Mouse (Mus musculus) c-Kit-positive CD71-positive TER-119-positive erythroid progenitor cells, embryonic 14.5 days (primary cell): Measurements from ENCODE around the gene Megf6.
A peak's percentile ranks its signal among the peaks of the same experiment; 100 is the strongest.

Source experiments
- DNase-seq: peaks from one replicate; pipeline ENCODE4 v3.0.0-alpha.2; 2013; ENCODE audit warnings: low spot score

Gene Megf6

GRCm38 (mm10) chr4:154211459-154211858 lies 40.9 kb downstream of the Megf6 start:
- DNase-seq, result no peak

GRCm38 (mm10) chr4:154213586-154213985 lies 43.1 kb downstream of the Megf6 start:
- no peak for DNase-seq

GRCm38 (mm10) chr4:154214075-154214474 lies 43.5 kb downstream of the Megf6 start:
- no peak for DNase-seq

- no peak for DNase-seq
These were observed 47.3 kb downstream of the Megf6 start for GRCm38 (mm10) chr4:154217711-154218350.

- DNase-seq, result no peak
These were observed 52.2 kb downstream of the Megf6 start for GRCm38 (mm10) chr4:154222773-154223172.

DNA sequence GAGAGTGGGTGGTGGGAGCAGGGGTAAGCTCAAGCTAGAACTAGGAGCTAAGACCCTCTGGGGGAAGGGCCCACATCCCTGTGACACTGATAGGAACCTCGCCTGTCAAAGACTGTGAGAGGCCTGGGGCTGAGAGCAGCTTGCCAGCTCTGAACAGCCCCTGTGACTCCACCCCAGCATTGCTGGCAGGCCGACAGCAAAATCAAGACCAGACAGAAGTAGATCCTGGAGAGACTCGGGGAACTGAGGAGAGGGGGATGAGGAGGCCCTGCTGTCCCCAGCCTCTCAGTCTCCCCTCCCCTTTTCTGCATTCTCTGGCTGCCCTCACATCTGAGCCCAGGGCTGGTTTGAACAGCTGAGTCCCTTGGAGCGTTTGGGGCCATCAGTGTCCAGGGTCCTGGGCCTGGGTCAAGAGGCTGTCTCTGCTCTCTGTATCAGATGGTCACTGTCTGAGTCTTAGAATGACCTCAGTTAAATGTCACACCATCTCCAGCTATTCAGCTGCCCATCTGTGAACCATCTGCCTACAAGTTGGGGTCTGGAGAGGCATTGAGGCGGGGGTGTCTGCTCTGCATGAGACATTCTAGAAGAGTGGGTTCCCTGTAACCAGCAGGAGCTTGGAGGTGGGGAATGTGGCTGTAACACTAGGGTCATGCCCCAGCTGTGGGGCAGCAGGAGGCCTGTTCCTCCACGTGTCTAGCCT lies 53.9 kb downstream of the Megf6 start:
- no peak for DNase-seq

GRCm38 (mm10) chr4:154224970-154225309 lies 54.4 kb downstream of the Megf6 start:
- no peak for DNase-seq

- no peak for DNase-seq
These were observed 56.1 kb downstream of the Megf6 start for GRCm38 (mm10) chr4:154226678-154227077.

- DNase-seq, result no peak
These were observed 57.8 kb downstream of the Megf6 start for GRCm38 (mm10) chr4:154228336-154228735.

- DNase-seq, result no peak
These were observed 59.0 kb downstream of the Megf6 start for GRCm38 (mm10) chr4:154229569-154229968.

- DNase-seq, result no peak
These were observed 60.9 kb downstream of the Megf6 start for GRCm38 (mm10) chr4:154231380-154231779.

GRCm38 (mm10) chr4:154232295-154232694 lies 61.8 kb downstream of the Megf6 start:
- no peak for DNase-seq

GRCm38 (mm10) chr4:154236001-154236400 lies 65.5 kb downstream of the Megf6 start:
- no peak for DNase-seq

DNA sequence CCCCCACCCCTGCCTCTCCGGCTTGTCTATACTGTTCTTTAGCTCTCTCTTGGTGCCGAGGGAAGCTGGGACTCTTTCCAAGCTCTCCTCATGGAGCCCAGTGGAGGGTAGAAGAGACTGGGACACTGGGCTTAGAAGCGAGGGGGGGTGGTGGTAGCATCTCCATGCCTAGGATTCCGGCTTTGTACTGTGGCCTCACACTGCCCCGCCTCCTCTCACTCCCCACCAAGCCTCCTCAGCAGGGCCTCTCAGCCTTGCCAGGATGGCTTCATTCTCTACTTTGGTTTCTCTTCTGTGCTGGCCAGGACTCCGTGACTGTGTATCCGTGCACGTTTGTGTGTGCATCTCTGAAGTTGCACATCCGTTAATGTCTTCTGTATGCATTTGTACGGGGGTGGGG lies 66.4 kb downstream of the Megf6 start:
- DNase-seq, result no peak

DNA sequence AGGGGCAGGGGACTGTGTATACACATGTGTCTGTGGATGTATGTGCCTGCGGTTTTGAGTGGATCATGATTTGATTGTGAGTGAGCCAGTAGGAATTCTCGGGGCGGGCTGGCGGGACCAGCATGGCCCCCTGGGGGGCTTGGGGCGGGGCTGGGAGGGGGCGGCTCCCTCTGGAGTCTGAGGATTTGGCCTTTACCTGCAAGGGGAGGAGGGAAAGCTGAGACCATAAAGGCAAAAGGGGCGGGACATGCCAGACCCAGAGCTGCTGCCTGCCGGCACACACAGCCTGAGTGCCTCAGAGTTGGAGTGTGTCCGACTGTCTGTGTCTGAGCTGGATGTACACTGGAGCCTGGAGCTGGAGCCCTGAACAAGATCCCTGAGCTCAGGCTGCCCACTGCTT lies 66.8 kb downstream of the Megf6 start:
- no peak for DNase-seq

- no peak for DNase-seq
These were observed 68.7 kb downstream of the Megf6 start for GRCm38 (mm10) chr4:154239199-154239598.

DNA sequence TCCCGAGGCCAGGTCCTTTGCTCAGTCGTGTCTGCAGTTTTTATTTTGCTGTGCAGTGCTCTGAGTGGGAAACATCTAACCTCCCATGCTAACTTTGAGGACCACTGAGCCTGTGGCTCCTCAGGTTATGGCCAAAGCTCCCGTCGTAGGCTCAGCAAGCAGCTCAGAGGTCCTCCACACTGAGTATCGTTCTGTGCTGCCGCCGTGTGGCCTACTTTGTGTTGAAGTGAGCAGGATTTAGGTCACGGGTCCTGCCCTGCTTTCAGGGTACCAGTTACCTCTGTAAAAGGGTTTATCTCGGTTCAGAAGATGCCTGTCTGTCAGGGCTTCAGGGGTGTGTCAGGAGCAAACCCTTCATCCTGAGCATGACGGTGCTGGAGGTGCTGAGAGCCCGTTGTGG lies 70.1 kb downstream of the Megf6 start:
- DNase-seq, result no peak

DNA sequence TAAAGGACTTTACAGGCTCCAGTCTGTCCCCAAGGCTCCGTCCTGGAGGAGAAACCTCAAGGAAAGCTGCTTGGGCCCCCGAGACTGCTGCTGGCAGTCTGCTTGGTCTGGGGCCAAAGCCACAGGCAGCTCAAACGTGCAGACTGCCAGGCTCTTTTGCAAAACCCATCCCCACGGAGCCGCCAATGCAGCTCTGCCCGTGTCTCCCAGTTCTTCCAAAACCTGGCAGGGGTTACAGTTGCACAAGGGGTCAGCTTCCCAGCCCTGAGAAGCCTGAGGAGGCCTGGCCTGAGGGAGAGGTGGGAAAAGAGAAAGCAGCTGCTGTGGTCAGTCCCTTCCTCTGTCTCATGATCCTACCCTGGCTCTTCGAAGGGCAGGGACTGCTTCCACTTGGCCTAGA lies 74.8 kb downstream of the Megf6 start:
- DNase-seq, result no peak

- peak; percentile 72 for DNase-seq
These were observed 75.8 kb downstream of the Megf6 start for GRCm38 (mm10) chr4:154246115-154247040.

DNA sequence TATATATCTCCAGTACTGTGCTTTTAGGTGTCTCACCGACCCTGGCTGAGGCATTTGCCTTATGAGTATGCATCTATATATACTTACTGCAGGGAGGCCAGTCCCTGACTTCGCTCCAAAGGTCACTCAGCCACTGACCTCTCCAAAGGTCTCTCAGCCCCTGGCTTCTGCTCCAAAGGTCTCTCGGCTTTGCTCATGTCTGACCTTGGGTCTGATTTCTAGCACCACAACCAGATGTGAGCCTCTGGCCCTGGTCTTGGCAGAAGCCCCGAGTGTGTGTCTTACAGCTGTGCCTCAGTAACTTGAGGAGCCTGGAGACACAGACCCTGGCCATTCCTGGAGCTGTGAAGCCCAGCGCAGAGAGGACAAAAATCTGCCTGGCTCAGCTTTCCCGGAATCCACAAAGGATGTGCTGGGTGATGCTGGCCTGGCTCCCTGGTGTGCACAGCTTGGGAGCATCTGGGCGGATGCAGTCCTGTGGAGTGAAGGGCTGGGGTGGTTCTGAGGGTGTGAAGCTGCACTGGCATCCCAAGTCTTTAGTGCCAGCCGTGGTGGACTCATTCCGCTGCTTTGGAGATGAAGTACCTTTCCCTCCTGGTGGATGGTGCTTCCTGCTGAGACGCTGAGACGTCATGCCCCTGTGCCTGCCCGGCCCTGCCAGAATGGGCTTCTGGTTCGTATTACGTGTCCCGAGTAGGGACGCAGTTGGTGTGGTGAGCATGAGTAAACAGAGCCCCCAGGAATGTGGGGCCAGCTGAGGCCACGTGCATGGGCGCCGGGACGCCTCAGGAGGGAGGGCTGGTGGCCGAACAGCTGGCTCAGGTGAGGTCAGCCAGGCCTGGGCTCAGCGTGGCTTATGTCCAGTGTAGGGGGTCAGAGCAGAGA lies 76.9 kb downstream of the Megf6 start:
- no peak for DNase-seq

DNA sequence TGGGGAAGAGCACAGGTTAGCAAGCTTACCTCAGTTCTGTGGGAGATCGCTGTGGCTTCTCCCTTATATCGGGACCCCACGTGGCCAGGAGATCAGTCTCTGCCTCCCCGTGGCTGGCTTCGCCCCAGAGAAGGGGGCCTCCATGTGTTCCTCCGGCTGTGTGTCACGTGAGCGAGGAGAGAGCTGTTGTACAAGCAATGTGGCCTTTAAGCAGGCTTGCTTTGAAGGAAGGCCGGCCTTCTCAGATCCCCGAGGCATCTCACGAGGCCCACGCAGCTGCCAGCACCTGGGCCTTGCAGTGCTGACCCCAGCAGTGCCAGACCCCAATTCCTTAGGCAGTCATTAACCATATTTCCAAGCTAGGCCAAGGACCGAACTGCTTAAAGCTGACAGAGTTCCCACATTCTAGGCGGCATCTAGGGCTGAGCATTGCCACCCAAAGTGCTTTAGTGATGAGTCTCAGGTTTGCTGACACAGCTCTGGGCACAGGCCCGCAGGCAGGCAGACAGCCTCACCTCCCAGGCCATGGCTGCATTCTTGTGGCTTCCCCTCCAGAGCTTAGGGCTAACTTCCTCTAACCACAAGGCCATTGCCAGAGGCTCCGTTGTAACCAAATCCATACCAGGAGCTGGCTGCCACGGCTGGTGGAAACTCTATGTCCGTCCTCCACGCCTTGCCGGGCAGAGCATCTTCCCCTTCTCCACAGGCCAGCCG lies 77.7 kb downstream of the Megf6 start:
- no peak for DNase-seq
